ENCODE assay signal across 10 mouse cellular contexts in the genomic region with DNA sequence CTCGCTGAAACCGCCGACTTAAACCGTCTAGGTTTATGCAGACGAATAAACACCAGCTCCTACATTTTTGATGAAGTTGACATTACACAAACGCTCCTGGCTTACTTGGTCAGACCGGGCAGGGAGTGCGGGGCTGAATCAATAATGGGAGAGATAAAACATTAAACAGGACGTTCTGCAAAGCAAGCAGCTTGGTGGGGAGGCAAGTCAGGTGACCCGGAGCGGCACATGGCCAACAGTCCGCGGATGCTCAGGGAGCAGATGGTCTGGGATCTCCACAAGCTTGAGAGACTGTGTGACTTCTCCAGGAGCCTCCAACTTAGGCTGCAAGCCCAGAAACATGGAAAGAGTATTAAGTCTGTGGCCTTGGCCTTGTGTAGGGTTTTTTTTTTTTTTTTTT.
DNase-seq lines count a peak whose midpoint lies in the region; TF ChIP-seq lines count a peak whose summit lies in the region.
"Had no signal": no experiment of that assay in that cellular context is flagged by ENCODE, and none has a peak within 500 bp of the region (broad histone marks: within the 10 kb centered on the region; RNA-seq: fewer than 3 reads in every experiment).

No protein-coding gene starts in this region.

- peaks cover 4% of the 10 kb centered on the region for H3K4me1 ChIP-seq in thymus, adult 2 months (replicated peaks; ENCODE audit: control insufficient read depth, insufficient read depth, low read length)
- H3K4me1 ChIP-seq: liver, embryonic 15.5 days had no signal

- TF ChIP-seq CTCF in layer of hippocampus, adult 2 months (conservative IDR thresholded peaks at IDR 0.05): no peak
- TF ChIP-seq CTCF in thymus, adult 2 months (IDR thresholded peaks at IDR 0.05; ENCODE audit: borderline replicate concordance, control insufficient read depth, extremely low read depth, insufficient read depth, low read length, poor library complexity): no peak

- H3K27me3 ChIP-seq in thymus, adult 2 months (ENCODE audit: control insufficient read depth, insufficient read depth, low read length): no peaks in the 10 kb centered on the region

- no peaks in the 10 kb centered on the region for H3K36me3 ChIP-seq in thymus, adult 2 months (ENCODE audit: control insufficient read depth, insufficient read depth, low read length)
- H3K36me3 ChIP-seq: liver, embryonic 15.5 days had no signal

- no peak overlapping the region for H3K27ac ChIP-seq in layer of hippocampus, adult 2 months
- no peak overlapping the region for H3K27ac ChIP-seq in thymus, adult 2 months (ENCODE audit: control insufficient read depth, insufficient read depth, low read length)
- H3K27ac ChIP-seq: liver, embryonic 15.5 days had no signal

- no peak overlapping the region for H3K4me3 ChIP-seq in layer of hippocampus, adult 2 months
- no peak overlapping the region for H3K4me3 ChIP-seq in thymus, adult 2 months (ENCODE audit: control insufficient read depth, insufficient read depth, low read length)
- H3K4me3 ChIP-seq: erythroblast, embryonic 14.5 days; liver, embryonic 15.5 days had no signal

- 91% methylated on average over 13 of the region's 13 CpGs for WGBS in thymus, adult 2 months

- TF ChIP-seq POLR2A in thymus, adult 2 months (IDR thresholded peaks at IDR 0.05; ENCODE audit: control insufficient read depth, extremely low read depth, insufficient read depth, low read length, poor library complexity): no peak

- peak; percentile 28 to 34 for DNase-seq in layer of hippocampus, adult 18-20 months (ENCODE audit: low spot score in 2 of 2)
- DNase-seq in layer of hippocampus, adult 2 months (ENCODE audit: low spot score in 2 of 2): no peak
- peak; percentile 97 for DNase-seq in cerebellum, adult 11-12 months
- DNase-seq in gastrocnemius, postnatal 10 days: peak; percentile 68
- peak; percentile 82 for DNase-seq in kidney, postnatal 10 days
- peak; percentile 47 for DNase-seq in yolk sac, embryonic 10.5 days (ENCODE audit: low spot score)
- no peak for DNase-seq in embryo, embryonic 10.5 days (ENCODE audit: low spot score)
- DNase-seq in thymus, adult 2 months: no peak

Comparison
In these comparisons a context has a peak if more than half of its experiments do, and no peak if none do; other contexts are left out.
1. DNase-seq: peak in layer of hippocampus, adult 18-20 months (2 of 2), cerebellum, adult 11-12 months (single experiment), gastrocnemius, postnatal 10 days (single experiment), kidney, postnatal 10 days (single experiment) and yolk sac, embryonic 10.5 days (single experiment); none in layer of hippocampus, adult 2 months (0 of 2), embryo, embryonic 10.5 days (single experiment) and thymus, adult 2 months (single experiment).